Mouse (Mus musculus): ENCODE measurements around the gene Tpst1. TPM values are rescaled to one million over a fixed set of nuclear protein-coding genes. Genes with fewer than 3 reads are reported as not detected.
"Not testable (repeated sequence)": the region's sequence is repeated elsewhere in the genome, so short reads cannot be mapped to it uniquely, and the experiment has no call there.

The Tpst1 gene
- 16.0 and 17.3 TPM in 2 replicates for total RNA-seq (2014; fragmentation: Nextera tagmentation)
- 3.4 and 7.5 TPM in 2 replicates for total RNA-seq (2017)

- ATAC-seq (replicated peaks; ENCODE audit: poor library complexity, severe bottlenecking) = no peak
Measured at GRCm38 (mm10) chr5:130073026-130073425, at the start of gene Tpst1. Tpst1 (plus strand) TSS chr5:130073326.

DNA sequence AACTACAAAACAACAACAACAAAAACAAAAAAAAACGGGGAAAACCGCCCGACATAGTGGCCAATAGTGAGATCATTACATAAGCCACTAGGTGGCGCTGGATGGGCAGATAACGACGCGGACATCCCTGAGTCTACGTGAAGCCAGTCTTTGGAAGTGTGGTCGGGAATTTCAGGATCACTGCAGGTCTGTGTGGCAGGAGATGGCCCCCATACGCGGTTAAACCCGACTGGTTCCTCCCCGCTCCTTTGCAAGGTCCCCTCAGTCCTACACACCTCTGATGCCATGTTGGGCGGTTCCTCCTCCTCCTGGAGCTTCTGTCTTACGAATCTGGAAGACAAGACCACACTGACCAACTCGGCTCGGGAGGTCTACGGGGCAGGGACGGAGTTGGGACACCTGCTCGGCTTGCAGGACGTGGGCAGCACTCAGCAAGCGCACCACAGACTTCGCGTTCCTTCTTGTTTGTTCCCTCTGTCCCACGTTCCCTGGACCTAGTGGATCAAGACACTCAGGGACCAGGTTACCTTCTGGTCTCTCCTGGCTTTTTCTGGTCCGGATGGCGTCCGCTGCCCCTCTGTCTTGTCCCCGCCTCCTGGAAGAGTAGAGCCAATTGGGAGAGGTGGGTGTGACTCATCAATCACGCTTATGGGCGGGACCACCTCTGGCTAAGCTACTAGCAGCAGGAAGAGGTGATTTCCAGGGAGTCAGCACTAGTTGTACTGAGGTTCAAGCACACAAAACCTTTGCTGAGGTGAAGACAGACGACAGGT is 49.2 kb upstream of the Tpst1 start:
- ATAC-seq (replicated peaks; ENCODE audit: poor library complexity, severe bottlenecking) = peak; percentile 91

DNA sequence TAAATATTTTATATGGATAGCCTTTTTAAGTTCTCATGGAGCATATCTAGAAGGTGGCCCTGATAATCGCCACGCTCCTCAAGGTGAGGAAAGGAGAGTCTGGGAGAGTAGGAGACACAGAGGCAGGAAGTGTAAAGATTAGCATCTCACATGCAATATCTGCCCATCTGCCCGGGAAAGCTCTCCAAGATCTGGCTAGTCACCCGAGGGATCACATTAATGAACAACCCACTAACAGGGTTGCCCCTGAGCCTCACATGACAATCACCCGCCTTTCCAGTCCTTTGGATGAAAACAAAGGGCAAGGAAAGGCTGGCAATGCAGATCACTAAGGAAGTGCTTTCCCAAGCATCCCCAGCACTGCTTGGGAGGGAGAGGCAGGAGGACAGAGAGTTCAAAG is 46.0 kb upstream of the Tpst1 start:
- no peak for ATAC-seq (replicated peaks; ENCODE audit: poor library complexity, severe bottlenecking)

DNA sequence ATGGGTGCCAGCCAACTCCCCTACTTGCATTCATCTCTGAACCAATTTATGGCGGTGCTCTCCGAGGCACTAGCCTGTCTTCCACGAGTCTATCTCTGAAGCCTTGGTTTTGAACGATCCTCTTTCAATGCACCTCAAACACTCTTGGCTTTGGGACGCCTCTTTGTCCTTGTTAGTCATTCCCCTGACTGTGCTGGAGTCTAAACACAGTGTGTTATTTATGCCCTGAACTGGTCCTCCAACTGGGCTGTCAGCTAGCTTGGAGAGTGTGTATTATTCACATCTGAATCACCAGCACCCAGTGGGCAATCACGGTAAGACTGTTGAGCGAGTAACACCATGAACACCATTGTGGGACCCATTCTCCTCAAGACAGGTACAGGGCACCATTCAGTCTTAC is 45.4 kb upstream of the Tpst1 start:
- ATAC-seq (replicated peaks; ENCODE audit: poor library complexity, severe bottlenecking) = no peak

GRCm38 (mm10) chr5:130029142-130029897 is 43.8 kb upstream of the Tpst1 start, which contains the start of the genes Asl and Crcp:
Asl (minus strand) TSS chr5:130029247.
Crcp (plus strand) TSS chr5:130029290.
- peak; percentile 88 for ATAC-seq (replicated peaks; ENCODE audit: poor library complexity, severe bottlenecking)

DNA sequence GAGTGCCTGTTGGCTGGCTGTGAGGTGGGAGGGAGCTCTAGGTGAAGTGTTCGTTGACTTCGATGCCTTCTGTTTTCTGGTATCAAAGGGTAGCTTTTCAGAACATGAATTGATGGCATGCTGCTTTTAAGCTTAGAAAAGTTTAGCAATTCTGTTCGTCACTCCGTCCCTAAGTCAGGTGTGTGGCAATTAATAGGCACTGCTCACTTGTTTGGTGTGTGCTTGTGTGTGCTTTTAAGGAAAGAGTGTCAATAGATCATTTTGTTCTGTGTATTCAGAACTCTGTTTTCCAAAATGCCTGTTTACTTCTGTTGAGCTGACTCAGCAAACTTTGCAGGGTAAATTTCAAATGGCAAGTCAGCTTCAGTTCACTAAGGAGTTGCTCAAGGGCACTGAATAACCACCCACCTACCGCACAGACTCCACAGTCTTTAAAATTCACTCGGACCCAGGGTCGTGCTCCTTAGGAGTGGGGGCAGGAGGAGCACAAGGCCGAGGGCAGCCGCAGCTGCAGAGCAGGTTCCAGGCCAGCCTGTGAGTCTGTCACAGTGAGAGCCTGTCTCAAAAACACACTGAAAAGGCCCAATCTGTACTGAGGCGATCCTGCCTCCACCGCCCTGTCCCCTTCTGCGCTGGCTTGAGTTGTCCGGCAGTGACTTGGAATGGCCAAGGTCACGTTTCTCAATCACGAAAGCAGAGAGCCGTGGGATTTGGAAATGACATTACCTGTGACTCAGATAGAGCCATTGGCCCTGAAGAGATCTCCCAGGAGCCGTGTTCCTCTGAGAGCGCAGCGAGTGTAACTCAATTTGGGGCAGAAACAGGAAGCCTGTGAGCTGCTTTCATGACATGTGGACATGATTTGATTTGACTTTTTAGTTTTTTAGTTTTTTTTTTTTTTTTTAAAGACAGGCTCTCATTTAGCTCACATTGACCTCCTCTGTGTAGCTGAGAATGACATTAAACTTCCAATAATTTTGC is 41.4 kb upstream of the Tpst1 start:
- no peak for ATAC-seq (replicated peaks; ENCODE audit: poor library complexity, severe bottlenecking)

- ATAC-seq (replicated peaks; ENCODE audit: poor library complexity, severe bottlenecking) = no peak
Measured at GRCm38 (mm10) chr5:130033869-130034268, 39.3 kb upstream of the Tpst1 start.

- ATAC-seq (replicated peaks; ENCODE audit: poor library complexity, severe bottlenecking) = not testable (repeated sequence)
Measured at GRCm38 (mm10) chr5:130036300-130036699, 36.8 kb upstream of the Tpst1 start.

DNA sequence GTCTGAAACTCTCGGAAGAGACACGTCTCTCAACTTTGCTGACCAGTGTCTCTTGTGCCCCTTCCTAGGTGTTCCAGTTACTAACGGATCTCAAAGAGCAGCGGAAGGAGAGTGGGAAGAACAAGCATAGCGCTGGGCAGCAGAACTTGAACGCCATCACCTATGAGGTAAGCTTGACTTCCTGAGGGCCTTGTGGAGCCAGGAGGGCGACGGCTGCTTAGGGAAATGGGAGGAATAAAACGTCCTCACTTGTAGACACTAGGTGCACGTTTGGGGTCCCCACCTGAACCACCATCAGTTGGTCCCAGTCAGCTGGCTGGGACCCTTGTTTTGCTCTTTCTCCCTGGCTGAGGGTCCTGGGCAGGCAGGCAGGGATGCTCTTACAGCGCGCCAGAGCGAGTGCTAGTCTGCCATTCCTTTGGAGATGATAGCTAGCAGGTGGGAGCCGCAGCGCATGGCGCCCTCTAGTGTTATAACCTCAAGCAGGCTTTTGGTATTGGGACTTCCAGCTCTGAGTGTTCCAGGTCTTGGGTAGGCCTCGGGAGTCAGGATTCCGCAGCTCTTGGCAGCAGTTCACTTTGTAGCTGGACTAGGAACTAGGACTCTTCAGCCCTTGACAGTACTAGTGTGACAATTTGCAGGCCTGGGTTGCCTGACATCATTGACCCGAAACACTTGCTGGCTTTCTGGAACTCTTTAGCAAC is 35.2 kb upstream of the Tpst1 start:
- ATAC-seq (replicated peaks; ENCODE audit: poor library complexity, severe bottlenecking) = peak; percentile 75

DNA sequence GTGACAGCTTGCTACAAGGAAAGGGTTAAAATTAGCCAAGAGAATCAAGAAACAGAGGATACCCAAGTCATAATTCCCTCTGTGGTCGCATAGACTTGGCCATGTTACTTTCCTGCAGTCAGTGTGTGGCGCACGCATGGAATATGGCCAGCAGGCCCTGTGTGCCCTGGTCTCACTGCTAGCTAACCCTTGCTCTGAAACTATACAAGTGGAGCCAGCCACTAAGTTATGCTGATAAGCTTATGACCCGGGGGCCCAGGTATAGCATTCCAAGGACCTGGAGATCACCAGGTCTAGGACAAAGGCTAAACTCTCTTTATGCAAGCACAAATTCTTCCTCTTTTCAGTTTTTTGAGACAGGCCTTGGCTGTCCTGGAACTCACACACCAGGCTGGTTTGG is 32.3 kb upstream of the Tpst1 start:
- no peak for ATAC-seq (replicated peaks; ENCODE audit: poor library complexity, severe bottlenecking)

DNA sequence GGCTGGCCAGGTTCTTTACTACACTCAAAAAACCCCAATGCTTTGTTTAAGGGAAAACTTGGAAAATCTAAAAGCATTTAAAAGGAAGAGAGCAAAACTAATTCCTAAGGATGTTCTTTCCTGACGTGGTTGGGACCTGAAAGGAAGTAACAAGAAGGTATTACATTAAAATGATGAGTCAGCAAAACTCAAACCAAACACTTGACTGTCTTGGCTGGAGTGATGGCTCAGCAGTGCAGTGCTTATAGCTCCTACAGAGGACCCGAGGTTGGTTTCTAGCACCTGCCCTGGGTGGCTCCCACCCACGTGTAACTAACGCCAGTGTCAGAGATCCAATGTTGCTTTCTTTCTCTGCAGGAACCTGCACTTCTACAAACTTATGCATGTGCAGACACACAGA is 31.9 kb upstream of the Tpst1 start:
- no peak for ATAC-seq (replicated peaks; ENCODE audit: poor library complexity, severe bottlenecking)

DNA sequence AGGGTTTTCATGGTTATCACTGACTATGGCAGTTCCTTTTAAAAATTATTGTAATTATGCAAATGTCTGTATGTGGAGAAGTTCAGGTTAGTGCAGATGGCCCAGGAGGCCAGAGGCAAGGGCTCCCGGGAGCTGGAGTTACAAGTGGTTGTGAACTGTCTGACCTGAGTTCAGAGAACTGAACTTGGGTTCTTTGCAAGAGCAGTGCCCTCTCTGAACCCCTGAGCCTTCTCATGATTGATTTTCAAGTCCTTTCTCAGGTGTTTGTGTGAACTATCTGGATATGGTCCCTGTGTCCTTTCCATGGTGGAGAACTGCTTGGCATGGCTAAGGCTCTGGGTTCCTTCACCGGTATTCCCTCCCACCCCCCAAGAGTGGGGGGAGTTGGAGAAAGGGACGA is 29.4 kb upstream of the Tpst1 start:
- no peak for ATAC-seq (replicated peaks; ENCODE audit: poor library complexity, severe bottlenecking)

GRCm38 (mm10) chr5:130044201-130044695 is 28.9 kb upstream of the Tpst1 start:
- peak; percentile 94 for ATAC-seq (replicated peaks; ENCODE audit: poor library complexity, severe bottlenecking)

DNA sequence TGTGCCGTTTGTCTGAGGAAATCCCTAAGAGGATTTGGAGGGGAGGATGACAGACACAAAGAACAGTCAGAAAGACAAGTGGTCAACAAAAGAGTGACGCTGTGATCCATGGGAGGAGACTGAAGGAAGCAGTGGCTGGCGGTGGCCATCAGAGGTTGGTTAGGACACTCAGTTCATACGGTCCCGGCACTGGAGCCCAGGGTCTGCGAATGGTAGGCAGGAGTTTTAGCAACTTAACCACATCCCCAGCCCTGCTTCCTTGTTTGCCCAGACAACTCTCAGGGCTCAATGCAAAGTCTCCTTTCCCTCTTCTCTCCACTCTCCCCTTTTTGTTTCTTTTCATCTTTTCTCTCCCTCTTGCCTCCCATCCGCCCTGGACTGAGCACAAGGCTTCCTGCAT is 27.0 kb upstream of the Tpst1 start:
- no peak for ATAC-seq (replicated peaks; ENCODE audit: poor library complexity, severe bottlenecking)

- ATAC-seq (replicated peaks; ENCODE audit: poor library complexity, severe bottlenecking) = no peak
Measured at GRCm38 (mm10) chr5:130046589-130046988, 26.5 kb upstream of the Tpst1 start.

DNA sequence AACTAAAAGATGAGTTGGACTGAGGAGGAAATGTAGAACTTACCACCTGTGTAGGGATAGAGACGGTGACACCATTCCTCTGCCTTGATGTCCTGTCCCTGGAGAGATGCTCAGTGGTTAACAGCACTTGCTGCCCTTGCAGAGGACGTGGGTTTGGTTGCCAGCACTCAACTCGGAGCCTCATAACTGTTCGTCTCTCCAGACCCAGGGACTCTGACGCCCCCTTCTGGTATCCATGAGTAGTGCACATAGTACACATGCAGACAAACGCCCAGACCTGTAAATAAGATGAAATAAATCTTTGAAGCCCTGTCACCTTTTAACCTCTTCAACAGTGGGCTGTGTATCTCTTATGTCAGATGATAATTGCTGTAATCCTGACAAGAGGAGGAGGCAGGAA is 26.1 kb upstream of the Tpst1 start:
- no peak for ATAC-seq (replicated peaks; ENCODE audit: poor library complexity, severe bottlenecking)

DNA sequence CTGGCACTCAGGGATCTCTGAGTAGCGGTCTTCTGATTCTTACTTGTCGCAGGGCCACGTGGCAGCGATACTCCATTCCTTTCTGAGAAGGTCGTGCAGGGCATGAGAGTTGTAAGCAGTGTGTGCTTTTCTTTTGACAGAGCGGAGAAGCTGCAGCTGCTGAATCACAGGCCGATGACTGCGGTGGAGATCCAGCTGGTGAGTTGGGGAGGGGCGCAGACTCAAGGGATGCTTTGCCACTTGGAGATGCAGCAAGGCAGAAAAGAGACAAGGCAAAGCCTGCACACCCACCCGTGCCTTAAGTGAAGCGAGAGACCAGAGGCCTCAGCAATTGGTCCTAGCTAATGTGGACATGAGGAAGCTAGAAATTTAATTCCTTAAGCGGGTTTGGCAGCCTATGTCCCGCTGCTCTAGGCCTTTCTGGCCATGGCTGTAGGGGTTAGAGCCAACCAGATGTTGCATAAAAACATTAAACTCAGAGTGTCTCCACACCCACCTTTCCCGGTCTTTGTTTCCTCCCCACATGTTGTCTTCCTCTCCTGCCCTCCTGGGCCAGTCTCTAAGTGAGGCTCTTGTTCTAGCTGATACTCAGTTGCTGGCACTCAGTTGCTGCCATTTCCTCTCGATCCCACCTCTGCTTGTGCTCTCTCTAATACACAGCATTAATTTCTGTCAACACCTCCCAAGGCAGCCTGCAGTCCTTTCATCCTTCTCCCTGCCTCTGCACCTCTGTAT is 24.2 kb upstream of the Tpst1 start:
- ATAC-seq (replicated peaks; ENCODE audit: poor library complexity, severe bottlenecking) = no peak

- ATAC-seq (replicated peaks; ENCODE audit: poor library complexity, severe bottlenecking) = no peak
Measured at GRCm38 (mm10) chr5:130050416-130050815, 22.7 kb upstream of the Tpst1 start.

All from granulocyte monocyte progenitor cell, adult 5-6 weeks (primary cell).